Mouse (Mus musculus) colon, adult 2 months (tissue): ENCODE results near the gene Caskin1. TPM values are rescaled to one million over a fixed set of nuclear protein-coding genes. Genes with fewer than 3 reads are reported as not detected.

ENCODE experiments used
- polyA plus RNA-seq: library from polyadenylated mRNA; depleted of rRNA; stranded (reverse); fragments of >200 nt; gene quantifications from 2 replicates; pipeline ENCODE4 v1.2.3, GENCODE M21; 2012; rRNA removed

The Caskin1 gene
- 1.5 and 1.7 TPM in 2 replicates for polyA plus RNA-seq

GRCm38 (mm10) chr17:24488186-24488661, at the start of gene Caskin1:
Caskin1 (plus strand) TSS chr17:24488601.

GRCm38 (mm10) chr17:24442632-24443155, 45.7 kb upstream of the Caskin1 start, which contains the start of gene Dnase1l2:
Dnase1l2 (minus strand) TSS chr17:24443105.

GRCm38 (mm10) chr17:24469910-24470602, 18.3 kb upstream of the Caskin1 start, which contains the start of the genes E4f1 and Pgp:
E4f1 (minus strand) TSS chr17:24470313.
Pgp (plus strand) TSS chr17:24470392.

GRCm38 (mm10) chr17:24473612-24474275, 14.7 kb upstream of the Caskin1 start, which contains the start of gene Bricd5:
Bricd5 (plus strand) TSS chr17:24473884.

GRCm38 (mm10) chr17:24478663-24479380, 9.6 kb upstream of the Caskin1 start, which contains the start of gene Mlst8:
Mlst8 (minus strand) TSS chr17:24479078.

GRCm38 (mm10) chr17:24527723-24528559, 39.5 kb downstream of the Caskin1 start, which contains the start of gene Traf7:
Traf7 (minus strand) TSS chr17:24527938.

GRCm38 (mm10) chr17:24534160-24534718, 45.8 kb downstream of the Caskin1 start, which contains the start of gene Rab26:
Rab26 (minus strand) TSS chr17:24534210.

GRCm38 (mm10) chr17:24549618-24550415, 61.4 kb downstream of the Caskin1 start, which contains the start of gene Pkd1:
Pkd1 (plus strand) TSS chr17:24549834.

Other genes starting within 250 kb of the Caskin1 start
- 8.1 and 8.6 TPM in 2 replicates for gene Ccnf, start 237.1 kb upstream of the Caskin1 start, polyA plus RNA-seq
- not detected in 2 replicates for gene Abca17, start 137.5 kb upstream of the Caskin1 start, polyA plus RNA-seq
- gene Abca3, start 136.7 kb upstream of the Caskin1 start, polyA plus RNA-seq: 38.7 and 43.5 TPM in 2 replicates
- 86.7 and 89.1 TPM in 2 replicates for gene Rnps1, start 74.0 kb upstream of the Caskin1 start, polyA plus RNA-seq
- 83.1 and 90.4 TPM in 2 replicates for gene Eci1, start 62.0 kb upstream of the Caskin1 start, polyA plus RNA-seq
- 8.1 and 11.0 TPM in 2 replicates for gene Dnase1l2, start 45.5 kb upstream of the Caskin1 start, polyA plus RNA-seq
- 86.5 and 103 TPM in 2 replicates for gene E4f1, start 18.3 kb upstream of the Caskin1 start, polyA plus RNA-seq
- 161 and 194 TPM in 2 replicates for gene Pgp, start 18.2 kb upstream of the Caskin1 start, polyA plus RNA-seq
- 2.0 and 2.5 TPM in 2 replicates for gene Bricd5, start 14.7 kb upstream of the Caskin1 start, polyA plus RNA-seq
- 45.6 and 60.0 TPM in 2 replicates for gene Mlst8, start 9.5 kb upstream of the Caskin1 start, polyA plus RNA-seq
- gene Traf7, start 39.3 kb downstream of the Caskin1 start, polyA plus RNA-seq: 179 and 213 TPM in 2 replicates
- 0.26 and 1.8 TPM in 2 replicates for gene Rab26, start 45.6 kb downstream of the Caskin1 start, polyA plus RNA-seq
- gene Pkd1, start 61.2 kb downstream of the Caskin1 start, polyA plus RNA-seq: 80.1 and 86.9 TPM in 2 replicates
- 126 and 137 TPM in 2 replicates for gene Tsc2, start 144.0 kb downstream of the Caskin1 start, polyA plus RNA-seq
- gene Nthl1, start 144.1 kb downstream of the Caskin1 start, polyA plus RNA-seq: 8.2 and 8.6 TPM in 2 replicates
- 81.0 and 93.6 TPM in 2 replicates for gene Slc9a3r2, start 161.7 kb downstream of the Caskin1 start, polyA plus RNA-seq
- 0.44 and 0.66 TPM in 2 replicates for gene Npw, start 169.9 kb downstream of the Caskin1 start, polyA plus RNA-seq
- gene Zfp598, start 181.1 kb downstream of the Caskin1 start, polyA plus RNA-seq: 124 and 127 TPM in 2 replicates
- gene Syngr3, start 201.4 kb downstream of the Caskin1 start, polyA plus RNA-seq: 4.1 and 4.6 TPM in 2 replicates
- gene Gfer, start 207.6 kb downstream of the Caskin1 start, polyA plus RNA-seq: 59.1 and 69.9 TPM in 2 replicates
- gene Noxo1, start 207.6 kb downstream of the Caskin1 start, polyA plus RNA-seq: 235 and 246 TPM in 2 replicates
- 43.3 and 49.1 TPM in 2 replicates for gene Tbl3, start 219.1 kb downstream of the Caskin1 start, polyA plus RNA-seq
- gene Rnf151, start 229.5 kb downstream of the Caskin1 start, polyA plus RNA-seq: not detected in 2 replicates
- 3,267 and 3,407 TPM in 2 replicates for gene Rps2, start 229.5 kb downstream of the Caskin1 start, polyA plus RNA-seq
- gene Ndufb10, start 235.9 kb downstream of the Caskin1 start, polyA plus RNA-seq: 285 and 351 TPM in 2 replicates
- 0.10 and 0.13 TPM in 2 replicates for gene Rpl3l, start 239.2 kb downstream of the Caskin1 start, polyA plus RNA-seq
- gene Msrb1, start 248.0 kb downstream of the Caskin1 start, polyA plus RNA-seq: 91.4 and 133 TPM in 2 replicates